ENCODE assay signal across 17 mouse cellular contexts in genomic region chr17:75368580-75368979, GRCm38 (mm10).
DNase-seq lines count a peak whose midpoint lies in the region; ATAC-seq and TF ChIP-seq lines count a peak whose summit lies in the region.
"Had no signal": no experiment of that assay in that cellular context is flagged by ENCODE, and none has a peak within 500 bp of the region (broad histone marks: within the 10 kb centered on the region; RNA-seq: fewer than 3 reads in every experiment).

No protein-coding gene starts in this region.

- H3K79me2 ChIP-seq in liver, adult 2 months (ENCODE audit: control insufficient read depth, insufficient read depth, low read length) = no peaks in the 10 kb centered on the region

- no peak for ATAC-seq in liver, embryonic 12.5 days
- peak; percentile 40; the same call in 1 of the 2 replicates for ATAC-seq in intestine, embryonic 16.5 days
- peak; percentile 92 for ATAC-seq in lung, embryonic 16.5 days (ENCODE audit: low read depth)
- ATAC-seq in hindbrain, embryonic 16.5 days = no peak
- ATAC-seq: forebrain, embryonic 16.5 days had no signal

- 71% methylated on average over 5 of the region's 5 CpGs for WGBS in liver, adult 2 months
- WGBS in liver, embryonic 12.5 days (ENCODE audit: insufficient replicate concordance) = 69% methylated on average over 5 of the region's 5 CpGs
- WGBS in intestine, embryonic 16.5 days = 72% methylated on average over 5 of the region's 5 CpGs
- WGBS in lung, embryonic 16.5 days = 42% methylated on average over 5 of the region's 5 CpGs
- WGBS in hindbrain, embryonic 16.5 days = 83% methylated on average over 5 of the region's 5 CpGs

- no peak for TF ChIP-seq POLR2A in liver, adult 2 months (IDR thresholded peaks at IDR 0.05; ENCODE audit: extremely low read depth, insufficient read depth, low read length)

- H3K4me3 ChIP-seq in liver, adult 2 months (ENCODE audit: insufficient read depth, low read depth, low read length) = no peak overlapping the region
- no peak overlapping the region for H3K4me3 ChIP-seq in liver, embryonic 12.5 days
- H3K4me3 ChIP-seq in intestine, embryonic 16.5 days (ENCODE audit: low read length) = no peak overlapping the region
- H3K4me3 ChIP-seq in lung, embryonic 16.5 days (ENCODE audit: low read length) = no peak overlapping the region
- H3K4me3 ChIP-seq in hindbrain, embryonic 16.5 days (ENCODE audit: low read length) = no peak overlapping the region
- H3K4me3 ChIP-seq: embryonic facial prominence, embryonic 10.5 days; hindbrain, embryonic 12.5 days; limb, embryonic 13.5 days; midbrain, embryonic 12.5 days had no signal

- no peaks in the 10 kb centered on the region for H3K4me1 ChIP-seq in liver, adult 2 months (ENCODE audit: control insufficient read depth, insufficient read depth, low read length)
- H3K4me1 ChIP-seq in liver, embryonic 12.5 days = no peaks in the 10 kb centered on the region
- no peaks in the 10 kb centered on the region for H3K4me1 ChIP-seq in intestine, embryonic 16.5 days (ENCODE audit: control insufficient read depth, insufficient read depth, low read length)
- peaks cover 6% of the 10 kb centered on the region; the same call in 1 of the 2 replicates for H3K4me1 ChIP-seq in lung, embryonic 16.5 days (replicated peaks; ENCODE audit: control insufficient read depth, insufficient read depth, low read length)
- H3K4me1 ChIP-seq in hindbrain, embryonic 16.5 days (ENCODE audit: control insufficient read depth, insufficient read depth, low read depth, low read length) = no peaks in the 10 kb centered on the region
- H3K4me1 ChIP-seq: embryonic facial prominence, embryonic 10.5 days; hindbrain, embryonic 12.5 days; midbrain, embryonic 12.5 days had no signal

- no peaks in the 10 kb centered on the region for H3K27me3 ChIP-seq in liver, adult 2 months (ENCODE audit: control insufficient read depth, insufficient read depth, low read length)
- H3K27me3 ChIP-seq in liver, embryonic 12.5 days (replicated peaks) = no peaks in the 10 kb centered on the region
- H3K27me3 ChIP-seq in intestine, embryonic 16.5 days (replicated peaks; ENCODE audit: control insufficient read depth, insufficient read depth, low read length) = no peaks in the 10 kb centered on the region
- no peaks in the 10 kb centered on the region for H3K27me3 ChIP-seq in lung, embryonic 16.5 days (ENCODE audit: control insufficient read depth, insufficient read depth, low read depth, low read length)
- no peaks in the 10 kb centered on the region for H3K27me3 ChIP-seq in hindbrain, embryonic 16.5 days (replicated peaks; ENCODE audit: control insufficient read depth, insufficient read depth, low read length)
- H3K27me3 ChIP-seq: hindbrain, embryonic 12.5 days; limb, embryonic 13.5 days; midbrain, embryonic 12.5 days had no signal

- no peaks in the 10 kb centered on the region for H3K9me3 ChIP-seq in liver, embryonic 12.5 days (replicated peaks)
- H3K9me3 ChIP-seq in intestine, embryonic 16.5 days (ENCODE audit: control insufficient read depth, low read length) = no peaks in the 10 kb centered on the region
- no peaks in the 10 kb centered on the region for H3K9me3 ChIP-seq in lung, embryonic 16.5 days (ENCODE audit: control insufficient read depth, low read length)
- H3K9me3 ChIP-seq in hindbrain, embryonic 16.5 days (ENCODE audit: control insufficient read depth, low read length) = no peaks in the 10 kb centered on the region
- H3K9me3 ChIP-seq: embryonic facial prominence, embryonic 10.5 days; hindbrain, embryonic 12.5 days; limb, embryonic 13.5 days; midbrain, embryonic 12.5 days had no signal

- H3K27ac ChIP-seq in liver, adult 2 months (replicated peaks; ENCODE audit: insufficient read depth, low read depth, low read length) = no peak overlapping the region
- no peak overlapping the region for H3K27ac ChIP-seq in liver, embryonic 12.5 days
- no peak overlapping the region for H3K27ac ChIP-seq in intestine, embryonic 16.5 days (ENCODE audit: low read length)
- no peak overlapping the region for H3K27ac ChIP-seq in lung, embryonic 16.5 days (ENCODE audit: low read length)
- no peak overlapping the region for H3K27ac ChIP-seq in hindbrain, embryonic 16.5 days (ENCODE audit: low read depth, low read length)
- H3K27ac ChIP-seq: embryonic facial prominence, embryonic 10.5 days; hindbrain, embryonic 12.5 days; limb, embryonic 13.5 days; liver, embryonic 14.5 days; midbrain, embryonic 12.5 days had no signal

- no peak overlapping the region for H3K9ac ChIP-seq in liver, adult 2 months (ENCODE audit: low read depth, low read length)
- no peak overlapping the region for H3K9ac ChIP-seq in liver, embryonic 12.5 days
- H3K9ac ChIP-seq in intestine, embryonic 16.5 days (ENCODE audit: low read depth, low read length) = no peak overlapping the region
- H3K9ac ChIP-seq in lung, embryonic 16.5 days (ENCODE audit: low read length) = no peak overlapping the region
- no peak overlapping the region for H3K9ac ChIP-seq in hindbrain, embryonic 16.5 days (ENCODE audit: low read depth, low read length)
- H3K9ac ChIP-seq: hindbrain, embryonic 12.5 days; limb, embryonic 13.5 days; liver, embryonic 14.5 days; midbrain, embryonic 12.5 days had no signal

- no peaks in the 10 kb centered on the region for H3K36me3 ChIP-seq in liver, adult 2 months (ENCODE audit: control insufficient read depth, insufficient read depth, low read length)
- 0 out of 2 replicates have a peak, but pooled peaks cover 5% of the 10 kb centered on the region for H3K36me3 ChIP-seq in liver, embryonic 12.5 days
- no peaks in the 10 kb centered on the region for H3K36me3 ChIP-seq in intestine, embryonic 16.5 days (ENCODE audit: control insufficient read depth, insufficient read depth, low read length)
- H3K36me3 ChIP-seq in lung, embryonic 16.5 days (ENCODE audit: control insufficient read depth, insufficient read depth, low read length) = 0 out of 2 replicates have a peak, but pooled peaks cover under 1% of the 10 kb centered on the region
- no peaks in the 10 kb centered on the region for H3K36me3 ChIP-seq in hindbrain, embryonic 16.5 days (ENCODE audit: control insufficient read depth, insufficient read depth, low read length)
- H3K36me3 ChIP-seq: hindbrain, embryonic 12.5 days; midbrain, embryonic 12.5 days had no signal

- no peak for TF ChIP-seq CTCF in liver, adult 2 months (IDR thresholded peaks at IDR 0.05; ENCODE audit: low read depth, low read length)

- H3K4me2 ChIP-seq in liver, embryonic 12.5 days = no peak overlapping the region
- H3K4me2 ChIP-seq in intestine, embryonic 16.5 days (ENCODE audit: low read depth, low read length) = no peak overlapping the region
- no peak overlapping the region for H3K4me2 ChIP-seq in lung, embryonic 16.5 days (ENCODE audit: low read depth, low read length)
- H3K4me2 ChIP-seq in hindbrain, embryonic 16.5 days (ENCODE audit: low read length) = no peak overlapping the region
- H3K4me2 ChIP-seq: hindbrain, embryonic 12.5 days; limb, embryonic 13.5 days; midbrain, embryonic 12.5 days had no signal

- DNase-seq in liver, adult 2 months (ENCODE audit: extremely low read depth, low read depth, low spot score) = peak; percentile 4
- peak; percentile 59 to 73 for DNase-seq in lung, postnatal 4 days
- DNase-seq in layer of hippocampus, adult 8-10 months (ENCODE audit: low spot score in 2 of 2) = no peak
- DNase-seq: adrenal gland, postnatal 25 days; cerebellum, adult 9-10 months; layer of hippocampus, postnatal 36 days; thymus, adult 2 months had no signal

Comparison
In these comparisons a context has a peak if more than half of its experiments do, and no peak if none do; other contexts are left out.
1. DNase-seq: peak in liver, adult 2 months (single experiment) and lung, postnatal 4 days (2 of 2); none in layer of hippocampus, adult 8-10 months (0 of 2).
2. ATAC-seq: peak in intestine, embryonic 16.5 days (single experiment) and lung, embryonic 16.5 days (single experiment); none in liver, embryonic 12.5 days (single experiment) and hindbrain, embryonic 16.5 days (single experiment).